Mouse (Mus musculus): Measurements from ENCODE around the gene Tmem269. TPM values are rescaled to one million over a fixed set of nuclear protein-coding genes. Genes with fewer than 3 reads are reported as not detected.

Gene Tmem269
- polyA plus RNA-seq, 1 experiment: 1.1 TPM

DNA sequence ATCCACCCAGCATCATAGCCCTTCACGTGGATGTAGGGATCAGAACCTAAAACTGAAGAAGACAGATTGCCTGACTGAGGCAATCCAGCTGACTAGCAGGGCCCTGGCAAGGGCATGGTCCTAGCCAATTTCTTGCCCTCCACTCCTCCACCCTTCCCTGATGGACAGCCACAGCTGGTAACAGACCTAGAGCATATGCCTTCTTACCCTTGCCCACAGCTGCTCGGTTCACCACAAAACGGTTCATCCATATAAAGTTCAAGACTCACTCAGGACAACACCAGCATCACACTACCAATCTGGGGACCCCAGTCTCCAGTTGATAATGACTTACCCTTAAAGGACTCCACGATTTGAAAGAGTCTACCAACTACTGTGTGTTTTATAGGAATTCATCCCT is 32.2 kb downstream of the Tmem269 start:
- no peak for DNase-seq (ENCODE audit: extremely low spot score in 1 of 2, low spot score in 1 of 2)

DNA sequence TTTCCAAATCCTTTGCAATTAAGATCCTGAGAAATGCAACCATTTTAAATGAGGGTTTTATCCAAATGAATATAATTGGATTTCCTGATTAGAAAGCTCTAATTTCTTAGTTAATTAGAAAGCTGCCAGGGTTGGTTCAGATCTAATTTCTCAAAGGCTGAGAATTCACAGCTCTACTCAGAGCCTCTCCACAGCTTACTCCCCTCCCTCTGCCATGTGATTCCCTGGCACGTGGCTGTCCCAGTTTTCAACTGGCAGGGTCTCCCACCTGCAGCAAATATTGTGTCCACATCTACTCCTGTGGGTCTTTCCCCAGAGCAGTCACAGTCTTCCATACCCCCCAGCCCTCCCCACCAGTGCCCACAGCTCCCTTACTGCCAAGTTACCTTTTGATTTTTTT is 34.5 kb downstream of the Tmem269 start:
- DNase-seq (ENCODE audit: extremely low spot score in 1 of 2, low spot score in 1 of 2): no peak

DNA sequence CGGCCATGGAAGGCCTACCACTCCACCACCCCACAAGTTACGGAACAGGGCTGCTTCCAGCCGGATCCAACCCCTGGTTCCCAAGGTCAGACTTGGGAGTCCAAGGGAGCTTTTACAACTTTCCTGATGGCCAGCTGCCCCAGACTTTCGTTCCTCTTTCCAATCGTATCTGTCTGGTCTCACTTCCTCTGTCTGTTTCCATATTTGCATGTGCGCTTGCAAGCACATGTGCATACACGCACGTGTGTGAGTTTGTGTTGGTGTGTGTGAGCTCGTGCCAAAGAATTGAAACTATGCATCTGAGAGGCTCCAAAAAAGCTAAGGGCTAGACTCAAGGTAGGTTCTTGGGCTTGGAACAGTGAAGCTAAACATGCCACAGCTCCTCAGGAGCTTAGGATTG is 36.6 kb downstream of the Tmem269 start:
- no peak for DNase-seq (ENCODE audit: extremely low spot score in 1 of 2, low spot score in 1 of 2)

DNA sequence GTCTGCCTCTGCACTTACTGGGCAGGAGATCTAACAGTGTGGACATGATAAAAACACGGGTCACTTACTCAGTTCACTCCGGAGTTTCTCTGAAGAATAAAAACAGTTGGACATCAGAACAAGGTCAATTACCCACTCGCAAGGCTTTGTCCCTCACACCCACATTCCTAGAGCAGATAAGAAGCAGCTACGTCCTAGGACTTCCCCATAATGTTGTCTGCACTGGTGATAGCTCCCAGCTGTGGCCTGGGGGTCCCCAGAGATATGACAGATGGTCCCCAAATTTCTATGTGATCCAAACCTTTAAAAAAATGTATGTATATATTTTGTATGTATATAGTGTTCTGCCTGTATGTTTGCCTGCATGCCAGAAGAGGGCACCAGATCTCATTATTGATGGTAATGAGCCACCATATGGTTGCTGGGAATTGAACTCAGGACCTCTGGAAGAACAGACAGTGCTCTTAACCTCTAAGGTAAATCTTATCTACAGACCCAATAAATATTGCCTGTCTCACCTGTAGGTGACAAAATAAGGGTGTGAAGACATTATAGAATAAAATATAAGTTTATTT is 37.8 kb downstream of the Tmem269 start:
- DNase-seq (ENCODE audit: extremely low spot score in 1 of 2, low spot score in 1 of 2): no peak

DNA sequence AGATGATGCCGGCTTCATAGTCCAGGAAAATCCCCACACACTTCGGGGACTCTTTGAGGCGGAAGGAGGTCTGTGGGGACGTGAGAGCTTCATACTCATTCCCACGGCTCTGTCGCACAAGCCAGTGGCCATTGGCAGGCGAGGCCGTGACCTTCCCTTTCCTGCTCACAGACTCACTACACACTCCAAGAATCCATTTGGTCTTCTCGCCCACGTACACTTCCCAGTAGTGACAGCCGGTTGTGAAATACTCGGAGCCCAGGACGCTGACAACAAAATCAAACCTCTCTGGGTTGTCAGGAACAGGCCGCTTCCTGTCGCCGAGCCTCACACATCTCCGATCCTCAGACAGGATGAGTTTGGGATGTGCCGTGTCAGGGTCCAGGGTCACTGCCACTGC is 39.7 kb downstream of the Tmem269 start:
- DNase-seq (ENCODE audit: extremely low spot score in 1 of 2, low spot score in 1 of 2): no peak

DNA sequence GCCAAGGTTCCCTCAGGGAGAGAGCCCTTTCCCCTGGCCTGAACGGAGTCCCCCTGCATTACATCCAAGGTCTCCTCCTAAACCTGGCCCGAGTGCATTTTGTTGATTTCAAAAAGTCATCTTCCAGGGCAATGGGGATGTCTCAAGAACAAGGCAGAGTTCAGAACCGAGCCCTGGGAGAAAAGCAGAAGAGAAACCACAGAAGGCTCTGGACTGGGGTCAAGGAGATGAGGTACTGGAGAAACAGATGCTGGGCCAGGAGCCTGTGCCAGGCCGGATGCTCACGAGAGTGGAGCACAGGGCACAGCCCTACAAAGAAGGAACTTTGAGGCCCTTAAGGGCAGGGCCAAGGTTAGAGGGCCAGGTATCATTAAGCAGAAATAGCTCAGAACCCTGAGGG is 40.3 kb downstream of the Tmem269 start:
- DNase-seq (ENCODE audit: extremely low spot score in 1 of 2, low spot score in 1 of 2): no peak

DNA sequence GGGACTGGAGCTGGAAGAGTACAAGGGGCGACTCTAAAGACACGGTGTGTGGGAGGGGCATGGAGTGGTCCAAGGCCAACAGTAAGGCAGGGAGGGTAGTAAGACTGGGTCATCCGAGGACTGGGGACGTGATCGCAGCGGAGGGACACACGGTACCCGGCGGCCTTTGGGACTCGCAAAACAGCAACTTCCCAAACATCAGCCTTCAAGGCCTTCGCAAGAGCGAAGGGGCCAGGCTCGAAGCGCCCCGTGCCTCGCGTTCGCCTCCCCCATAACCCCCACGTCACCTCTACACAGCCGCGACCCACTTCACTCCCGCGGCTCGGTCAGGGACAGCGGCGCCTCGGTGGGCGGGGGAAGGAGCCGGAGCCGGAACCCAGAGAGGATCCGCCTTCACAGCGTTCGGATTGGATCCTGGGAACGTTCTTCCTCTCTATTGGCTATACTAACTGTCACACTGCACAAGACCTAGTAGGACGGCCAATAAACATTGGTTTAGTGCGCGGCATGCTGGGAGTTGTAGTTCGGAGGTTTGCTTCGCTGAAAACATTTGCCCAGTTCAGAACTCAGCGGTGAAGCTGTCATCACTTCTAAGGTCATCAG is 44.1 kb downstream of the Tmem269 start, which contains the start of gene Zfp691:
Zfp691 (minus strand) TSS at position 345 of the 603 bp plus-strand sequence.
- DNase-seq (ENCODE audit: extremely low spot score in 1 of 2, low spot score in 1 of 2): peak; percentile 98

DNA sequence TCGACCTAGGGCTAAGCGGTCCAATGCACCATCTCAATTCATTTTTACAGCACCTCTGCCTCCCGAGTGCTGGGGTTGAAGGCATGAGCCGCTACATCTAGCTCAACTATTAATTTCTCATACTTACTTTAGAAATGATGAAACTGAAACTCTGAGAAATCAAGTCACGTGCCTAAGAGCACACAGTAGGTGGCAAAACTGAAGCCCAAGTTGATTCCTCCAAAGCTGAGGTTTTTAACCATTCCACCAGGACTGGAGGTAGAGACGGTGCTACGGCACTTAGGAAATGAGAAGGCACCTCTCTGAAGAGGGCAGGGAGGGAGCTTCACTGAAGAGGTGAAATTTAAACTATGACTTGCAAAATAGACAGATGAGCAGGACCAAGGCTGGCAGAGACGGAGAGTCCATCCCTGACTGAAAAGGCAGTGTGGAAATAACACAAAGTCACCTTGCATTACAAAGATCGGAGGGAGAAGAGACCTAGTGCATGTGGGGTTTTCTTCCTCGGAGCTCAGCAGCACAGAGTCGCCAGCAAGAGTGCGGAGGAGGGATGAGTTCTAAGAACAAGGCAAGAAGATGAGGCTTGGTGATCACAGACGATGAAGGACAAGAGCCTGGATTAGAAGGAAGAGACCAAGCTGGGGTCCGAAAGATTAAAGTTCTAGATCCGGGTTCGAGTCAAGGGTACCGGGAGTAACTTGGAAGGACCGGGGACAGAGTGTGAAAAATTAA is 44.9 kb downstream of the Tmem269 start:
- DNase-seq (ENCODE audit: extremely low spot score in 1 of 2, low spot score in 1 of 2): peak in 1 of 2 experiments; percentile 56

DNA sequence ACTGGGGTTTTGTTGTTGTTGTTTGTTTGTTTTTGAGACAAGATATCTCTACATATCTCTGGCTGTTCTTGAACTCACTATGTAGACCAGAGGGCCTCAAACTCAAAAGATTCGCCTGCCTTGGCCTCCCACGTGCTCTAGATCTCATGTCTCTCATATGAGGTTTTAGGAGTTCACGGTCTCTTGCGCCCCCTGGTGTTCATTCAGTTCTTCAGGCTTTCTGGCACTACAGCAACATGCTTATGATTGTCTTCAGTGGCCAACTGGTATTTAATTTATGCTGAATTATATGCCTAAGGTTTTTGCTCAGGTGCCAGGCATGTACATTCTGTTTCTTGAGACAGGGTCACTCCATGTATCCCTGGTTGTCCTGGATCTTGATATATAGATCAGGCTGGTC is 50.4 kb downstream of the Tmem269 start:
- DNase-seq (ENCODE audit: extremely low spot score in 1 of 2, low spot score in 1 of 2): peak; percentile 77 to 95

DNA sequence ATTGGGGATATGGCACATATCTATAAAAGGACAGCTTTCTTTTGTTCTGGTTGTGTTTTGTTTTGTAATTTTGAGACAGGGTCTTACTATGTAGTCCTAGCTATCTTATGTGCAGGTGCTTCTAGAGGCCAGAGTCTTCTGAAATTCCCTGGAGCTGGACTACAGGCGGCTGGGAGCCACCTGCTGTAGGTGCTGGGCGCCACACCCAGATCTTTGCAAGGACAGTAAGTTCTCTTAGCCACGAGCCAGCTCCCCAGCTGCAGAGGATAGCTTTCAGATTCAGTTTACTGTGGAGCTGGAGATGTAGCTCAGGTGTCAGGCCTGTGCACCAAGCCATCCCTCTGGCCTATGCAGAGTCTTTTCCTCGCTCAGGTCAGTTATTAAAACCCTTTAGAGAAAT is 50.9 kb downstream of the Tmem269 start:
- DNase-seq (ENCODE audit: extremely low spot score in 1 of 2, low spot score in 1 of 2): no peak

DNA sequence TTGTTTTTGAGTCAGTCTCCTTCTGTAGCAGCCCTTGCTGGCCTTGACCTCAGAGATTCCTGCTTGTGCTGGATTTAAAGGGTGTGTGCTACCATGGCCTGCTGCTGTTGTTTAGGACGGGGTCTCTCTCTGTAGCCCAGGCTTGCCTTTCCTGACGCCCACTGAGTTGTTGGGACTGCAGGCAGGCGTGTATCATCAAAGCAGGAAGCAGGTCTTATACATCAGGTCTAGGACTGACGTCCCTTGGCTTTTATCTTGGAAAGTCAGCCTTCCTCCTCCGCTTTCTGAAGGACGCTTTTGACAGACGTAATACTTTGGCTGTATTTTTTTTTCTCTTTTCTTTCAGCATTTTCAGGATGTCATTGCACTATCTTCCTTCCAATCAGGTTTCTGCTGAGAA is 52.1 kb downstream of the Tmem269 start:
- DNase-seq (ENCODE audit: extremely low spot score in 1 of 2, low spot score in 1 of 2): no peak

DNA sequence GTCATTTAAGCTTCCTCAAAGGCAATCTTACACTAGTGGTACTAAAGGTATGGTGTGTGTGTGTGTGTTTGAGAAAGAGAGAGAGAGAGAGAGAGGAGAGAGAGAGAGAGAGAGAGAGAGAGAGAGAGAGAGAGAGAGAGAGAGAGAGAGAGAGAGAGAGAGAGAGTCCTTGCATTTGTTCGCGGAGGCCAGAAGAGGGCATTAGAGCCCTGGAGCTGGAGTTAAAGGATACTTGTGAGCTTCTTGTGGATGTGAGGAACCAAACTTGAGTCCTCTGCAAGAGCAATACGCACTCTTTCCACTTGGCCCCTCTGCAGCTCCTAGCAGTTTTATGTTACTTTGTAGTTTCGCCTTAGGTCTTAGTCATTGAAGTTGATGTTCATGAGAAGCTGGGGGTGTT is 55.0 kb downstream of the Tmem269 start:
- no peak for DNase-seq (ENCODE audit: extremely low spot score in 1 of 2, low spot score in 1 of 2)

DNA sequence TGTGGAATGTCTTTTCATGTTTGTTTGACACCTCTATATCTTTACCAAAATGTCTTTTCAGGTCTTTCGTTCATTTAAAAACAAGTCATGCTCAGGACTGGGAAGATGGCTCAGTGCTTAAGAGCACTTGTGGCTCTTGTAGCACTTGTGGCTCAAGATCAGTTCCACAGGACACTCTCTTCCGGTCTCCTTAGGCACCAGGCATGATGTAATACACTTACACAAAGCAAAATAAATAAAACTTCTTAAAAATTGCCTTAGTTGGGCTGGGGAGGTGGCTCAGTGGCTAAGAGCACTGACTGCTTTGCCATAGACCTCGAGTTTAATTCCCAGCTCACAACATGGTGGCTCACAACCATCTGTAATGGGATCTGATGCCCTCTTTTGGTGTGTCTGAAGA is 56.7 kb downstream of the Tmem269 start:
- DNase-seq (ENCODE audit: extremely low spot score in 1 of 2, low spot score in 1 of 2): no peak

DNA sequence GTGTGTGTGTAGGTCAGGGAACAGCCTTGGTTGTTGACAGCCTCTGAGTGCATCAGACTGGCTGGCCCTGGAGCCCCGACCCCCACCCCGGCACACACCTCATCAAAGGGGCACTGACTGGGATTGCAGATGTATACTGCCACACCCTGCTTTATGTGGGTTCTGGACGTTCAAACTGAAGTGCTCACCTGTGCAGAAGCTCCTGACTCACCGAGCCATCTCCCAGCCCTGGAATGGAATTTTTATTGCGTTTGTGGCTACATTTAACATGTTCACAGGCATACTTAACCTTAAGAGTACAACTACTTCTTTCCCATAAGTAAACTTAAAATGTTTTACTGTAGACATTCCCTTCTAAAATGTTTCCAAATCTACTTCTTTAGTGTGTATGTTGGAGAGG is 60.1 kb downstream of the Tmem269 start:
- no peak for DNase-seq (ENCODE audit: extremely low spot score in 1 of 2, low spot score in 1 of 2)

DNA sequence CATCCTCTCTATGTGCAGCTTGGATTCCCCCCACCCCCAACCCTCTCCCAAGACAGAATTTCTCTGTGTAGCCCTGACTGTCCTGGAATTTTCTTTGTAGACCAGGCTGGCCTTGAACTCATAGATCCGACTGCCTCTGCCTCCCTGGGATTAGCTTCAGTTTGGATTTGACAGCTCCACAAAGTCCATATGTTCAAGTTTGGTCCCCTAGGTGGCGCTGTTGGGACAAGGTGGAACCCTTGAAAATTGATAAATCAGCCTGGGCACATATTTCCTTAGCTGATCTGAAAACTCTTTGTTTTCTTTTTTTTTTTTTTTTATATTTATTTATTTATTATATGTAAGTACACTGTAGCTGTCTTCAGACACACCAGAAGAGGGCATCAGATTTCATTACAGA is 60.8 kb downstream of the Tmem269 start:
- DNase-seq (ENCODE audit: extremely low spot score in 1 of 2, low spot score in 1 of 2): peak in 1 of 2 experiments; percentile 78

Other genes with a start within 250 kb of the Tmem269 start
- 98.9 and 106 TPM in 2 replicates for gene Slc2a1, start 109.5 kb downstream of the Tmem269 start, polyA plus RNA-seq (2012; rRNA removed)
- 7.1 and 8.0 TPM in 2 replicates for gene Zfp691, start 44.0 kb downstream of the Tmem269 start, polyA plus RNA-seq (2012; rRNA removed)
- gene Ermap, start 28.2 kb downstream of the Tmem269 start, polyA plus RNA-seq (2012; rRNA removed): 0.76 and 0.80 TPM in 2 replicates
- 32.9 and 34.7 TPM in 2 replicates for gene Svbp, start 22.9 kb downstream of the Tmem269 start, polyA plus RNA-seq (2012; rRNA removed)
- gene AU022252, start 14.5 kb upstream of the Tmem269 start, polyA plus RNA-seq (2012; rRNA removed): 13.9 and 15.0 TPM in 2 replicates
- gene P3h1, start 14.7 kb upstream of the Tmem269 start, polyA plus RNA-seq (2012; rRNA removed): 11.6 and 14.1 TPM in 2 replicates
- gene Cldn19, start 37.2 kb upstream of the Tmem269 start, polyA plus RNA-seq (2012; rRNA removed): 3.4 TPM in 2 replicates
- gene Ybx1, start 76.4 kb upstream of the Tmem269 start, polyA plus RNA-seq (2012; rRNA removed): 326 and 332 TPM in 2 replicates
- 26.7 and 29.3 TPM in 2 replicates for gene Ppih, start 102.3 kb upstream of the Tmem269 start, polyA plus RNA-seq (2012; rRNA removed)
- 17.4 and 17.7 TPM in 2 replicates for gene Ccdc30, start 197.3 kb upstream of the Tmem269 start, polyA plus RNA-seq (2012; rRNA removed)
- 7.7 and 10.3 TPM in 2 replicates for gene Ppcs, start 204.2 kb upstream of the Tmem269 start, polyA plus RNA-seq (2012; rRNA removed)
- gene Zmynd12, start 204.6 kb upstream of the Tmem269 start, polyA plus RNA-seq (2012; rRNA removed): 0.80 and 0.88 TPM in 2 replicates